Mouse (Mus musculus) left cerebral cortex, postnatal 36 days (tissue): ENCODE data around the gene Sf3a3. TPM values are rescaled to one million over a fixed set of nuclear protein-coding genes. Genes with fewer than 3 reads are reported as not detected.

Experiments
- DNase-seq, 2 experiments: peaks; one replicate each; pipeline ENCODE4 v3.0.0; 2021 to 2022; ENCODE audit warnings: low spot score in 2 of 2, mixed read lengths in 1 of 2
- intact Hi-C: fragments of 180-260 bp; cut with DNase I; formaldehyde crosslinking; loops from one replicate; pipeline ENCODE4 v1.15.1; 2025
- total RNA-seq, 2 experiments: library from RNA; stranded (reverse); gene quantifications; 2 replicates each; pipeline ENCODE4 v1.2.3; 2021

Sf3a3 gene
- 10 to 100 TPM; 31.8 to 37.3 TPM for total RNA-seq

DNA sequence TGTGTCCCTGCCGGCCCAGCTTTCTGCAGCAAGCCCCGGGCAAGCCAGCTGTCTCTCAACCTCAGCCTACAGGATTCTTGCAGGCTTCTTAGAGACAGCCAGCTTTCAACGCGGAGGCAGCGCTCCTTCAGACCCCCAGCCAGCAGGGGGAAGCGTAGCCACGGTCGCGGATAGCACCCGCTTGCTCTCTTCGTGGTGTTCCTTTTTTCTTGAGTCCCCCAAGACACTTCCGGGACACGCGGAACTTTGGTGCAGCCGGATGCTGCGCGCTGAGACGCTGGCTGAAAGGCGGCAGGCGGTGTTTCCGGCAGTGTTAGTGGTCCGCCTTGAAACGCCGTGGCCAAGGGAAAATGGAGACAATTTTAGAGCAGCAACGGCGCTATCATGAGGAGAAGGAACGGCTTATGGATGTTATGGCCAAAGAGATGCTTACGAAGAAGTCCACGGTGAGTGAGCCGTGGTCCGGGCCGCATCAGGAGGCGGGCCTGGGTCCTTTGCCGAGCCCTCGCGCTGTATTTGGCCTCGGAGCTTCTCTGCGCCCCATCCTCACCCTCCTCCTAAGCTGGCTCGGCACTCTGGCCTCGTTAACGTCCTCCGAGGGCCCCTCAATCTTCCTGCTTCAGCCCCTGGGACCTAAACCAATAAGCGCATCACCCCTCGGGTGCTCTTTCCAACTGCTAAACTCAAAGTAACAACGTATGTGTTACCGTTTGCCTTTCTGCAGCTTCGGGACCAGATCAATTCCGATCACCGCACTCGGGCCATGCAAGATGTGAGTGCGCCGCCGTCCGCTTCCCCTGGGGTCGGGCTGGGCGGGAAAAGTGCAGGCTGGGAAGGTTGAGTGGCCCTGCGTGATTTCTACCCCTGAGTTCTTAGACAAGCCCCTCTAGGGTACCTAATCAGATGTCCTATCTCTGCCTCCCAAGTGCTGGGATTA lies at the start of gene Sf3a3:
Sf3a3 (plus strand) TSS at position 232 of the 937 bp plus-strand sequence.
- DNase-seq, result peak; percentile 93 to 95
- intact Hi-C loops, result no loop called here

DNA sequence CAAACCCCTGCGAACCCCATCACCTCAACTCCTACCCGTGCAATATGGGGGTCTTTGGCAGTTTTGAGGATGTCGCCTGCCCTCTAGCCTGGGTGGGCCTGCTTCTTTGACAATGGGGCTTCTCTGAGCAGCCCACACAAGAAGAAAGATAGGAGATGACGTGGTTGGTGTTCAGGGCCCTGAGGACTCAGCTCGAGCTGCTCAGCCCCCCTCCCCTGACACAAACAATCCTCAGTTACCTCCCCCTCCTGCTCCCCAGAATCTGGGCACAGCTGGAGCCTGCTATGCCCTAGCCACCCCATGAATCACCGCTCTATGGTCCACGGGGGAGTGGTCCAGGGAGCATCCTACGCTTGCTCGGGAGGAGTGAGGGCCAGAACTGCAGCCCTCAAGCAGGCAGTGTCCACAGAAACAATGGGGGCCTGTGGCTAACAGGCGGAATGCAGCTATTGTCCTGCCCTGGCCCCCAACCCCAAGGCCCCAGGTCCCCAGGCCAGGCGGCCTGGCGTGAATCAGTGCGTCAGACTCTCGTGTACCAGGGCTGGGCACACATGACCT lies 47.0 kb upstream of the Sf3a3 start:
- intact Hi-C loops, result no loop called here
- DNase-seq, result no peak

DNA sequence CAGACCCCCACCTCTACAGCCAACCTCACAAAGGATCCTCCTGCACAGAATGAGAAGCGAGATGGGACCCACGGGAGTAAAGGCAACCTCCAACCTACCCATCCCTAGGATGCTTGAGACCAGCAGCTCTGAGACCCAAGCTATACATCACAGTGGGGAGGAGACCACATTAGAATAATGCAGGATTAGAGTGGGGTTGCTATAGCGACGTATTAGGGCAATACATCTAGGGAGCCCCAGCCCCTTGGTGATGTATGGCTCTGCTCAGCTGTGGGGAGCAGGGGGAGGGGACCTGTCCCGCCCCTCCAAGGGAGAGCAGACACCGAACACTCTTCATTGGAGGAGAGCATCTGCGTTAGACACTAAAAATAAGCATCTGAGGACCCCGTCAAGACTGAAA lies 46.5 kb upstream of the Sf3a3 start:
- intact Hi-C loops, result no loop called here
- DNase-seq, result no peak

DNA sequence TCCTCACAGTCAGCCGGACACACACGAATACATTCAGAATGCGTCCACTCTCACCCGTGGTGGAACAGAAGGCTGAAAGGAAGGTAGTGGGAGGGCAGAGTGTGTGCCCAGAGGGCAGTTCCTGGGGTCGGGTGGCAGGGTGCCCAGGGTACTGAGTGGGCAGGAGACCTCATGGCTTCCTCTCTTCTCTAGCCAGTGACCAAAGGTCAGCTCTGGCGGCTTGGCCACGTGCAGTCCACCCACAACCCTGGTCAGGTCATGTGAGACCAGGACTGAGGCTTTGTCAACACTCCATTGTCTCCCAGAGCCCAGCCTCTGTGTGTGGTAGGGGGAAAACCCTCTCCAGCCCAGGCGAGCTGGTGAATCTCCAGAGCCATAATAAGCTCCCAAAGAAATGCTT lies 44.3 kb upstream of the Sf3a3 start:
- intact Hi-C loops, result loop anchor here (5.0 kb wide), 2 partner anchors 528 to 713 kb away; no protein-coding TSS in a partner anchor
- DNase-seq, result no peak

DNA sequence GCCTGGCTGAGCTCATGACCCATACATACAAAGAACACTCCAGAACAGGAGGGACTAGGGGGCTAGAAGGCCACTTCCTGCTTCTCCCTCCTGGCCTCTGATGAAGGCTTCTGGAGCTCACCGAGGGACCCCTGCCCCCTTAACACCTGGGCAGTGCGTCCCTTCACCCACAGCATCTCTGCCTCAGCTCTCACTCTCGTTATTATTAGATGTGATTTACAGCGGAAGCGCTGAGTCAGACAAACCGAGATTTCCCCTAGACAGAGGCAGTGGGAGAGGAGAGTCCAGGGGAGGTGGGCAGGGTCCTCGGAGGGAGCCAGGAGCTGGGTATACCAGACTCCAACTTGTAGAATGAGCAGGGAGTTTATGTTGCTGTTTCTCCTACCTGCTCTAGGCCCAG lies 43.0 kb upstream of the Sf3a3 start:
- intact Hi-C loops, result loop anchor here (5.0 kb wide), 2 partner anchors 529 to 714 kb away; no protein-coding TSS in a partner anchor
- no peak for DNase-seq

DNA sequence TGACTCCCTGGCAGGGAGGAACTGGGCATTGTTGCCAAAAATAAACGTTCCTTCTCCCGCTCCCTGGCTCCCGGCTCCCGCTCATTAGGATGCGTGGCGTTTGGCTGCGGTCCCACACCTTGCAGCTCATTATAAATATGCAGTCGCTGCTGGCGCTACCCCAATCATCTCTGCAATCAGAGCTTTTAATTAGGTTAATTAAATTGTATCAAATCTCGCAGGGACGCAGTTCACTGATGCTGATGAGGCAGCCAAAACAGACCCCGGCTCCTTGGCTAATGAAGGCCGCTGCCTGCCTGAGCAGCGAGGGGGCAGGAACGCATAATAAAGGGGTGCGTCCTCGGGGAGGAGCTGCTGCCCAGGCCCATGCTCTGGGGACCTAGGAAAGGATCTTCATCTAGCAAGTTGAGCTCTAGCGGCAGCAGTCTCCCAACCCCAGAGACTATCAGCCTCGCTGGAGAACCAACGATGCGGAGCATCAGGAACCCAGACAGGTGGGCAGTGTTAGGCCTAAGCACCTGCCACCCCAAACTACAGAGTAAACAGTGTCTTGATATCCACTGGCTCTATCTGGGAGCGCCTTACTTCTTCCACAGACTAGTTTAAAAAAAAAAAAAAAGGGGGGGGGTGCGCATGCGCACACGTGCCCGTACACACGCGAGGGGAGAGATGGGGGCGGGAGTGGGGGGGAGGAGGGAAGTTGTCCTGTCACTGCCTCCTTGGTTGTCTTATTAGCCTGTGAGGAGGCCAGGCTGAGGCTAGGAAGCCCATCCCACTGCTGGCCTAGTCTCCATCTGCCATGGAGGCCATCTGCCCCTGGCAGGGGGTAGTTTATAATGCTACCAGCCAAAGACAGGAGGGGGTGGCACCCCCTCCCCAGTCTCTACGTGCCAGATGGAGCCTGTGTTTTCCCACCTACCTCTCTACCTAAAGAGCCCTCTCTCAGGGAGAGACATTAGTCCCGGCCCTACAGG lies 41.9 kb upstream of the Sf3a3 start:
- no peak for DNase-seq
- intact Hi-C loops, result loop anchor here (5.0 kb wide), 2 partner anchors 530 to 715 kb away; no protein-coding TSS in a partner anchor

DNA sequence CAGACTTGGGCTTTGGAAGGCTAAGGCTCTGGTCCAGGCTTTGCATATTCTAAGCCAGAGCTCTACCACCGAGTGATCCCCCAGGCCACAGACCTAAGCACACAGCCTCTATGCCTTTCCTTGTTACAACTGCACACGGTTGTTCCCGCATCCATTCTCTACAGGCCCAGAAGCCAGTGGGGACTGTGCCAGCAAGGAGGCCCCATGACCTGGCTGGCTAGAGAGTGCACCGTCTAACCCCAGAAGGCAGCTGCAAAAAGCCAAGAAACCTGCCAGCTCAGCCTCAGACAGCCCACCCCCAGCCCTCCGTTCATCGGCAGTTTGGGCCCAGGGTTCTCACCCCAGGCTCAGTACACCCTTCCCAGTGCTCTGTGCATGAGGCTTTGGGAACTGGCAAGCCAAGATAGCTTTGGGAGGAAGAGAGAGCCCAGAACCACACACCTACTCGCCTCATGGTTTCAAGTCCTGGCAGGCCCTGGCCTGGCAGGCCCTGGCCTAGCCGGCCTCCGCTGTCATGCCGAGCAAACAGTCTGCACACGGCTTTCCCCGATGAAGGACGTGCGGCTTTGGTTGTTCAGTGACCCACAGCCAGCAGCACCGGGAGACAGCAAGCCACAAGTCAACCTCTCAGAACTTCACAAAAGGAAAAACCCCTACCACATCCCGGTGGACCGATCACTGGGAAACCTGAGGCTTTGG lies 40.1 kb upstream of the Sf3a3 start:
- no peak for DNase-seq
- intact Hi-C loops, result loop anchor here (1.0 to 5.0 kb wide), 4 partner anchors 445 to 737 kb away; no protein-coding TSS in a partner anchor

DNA sequence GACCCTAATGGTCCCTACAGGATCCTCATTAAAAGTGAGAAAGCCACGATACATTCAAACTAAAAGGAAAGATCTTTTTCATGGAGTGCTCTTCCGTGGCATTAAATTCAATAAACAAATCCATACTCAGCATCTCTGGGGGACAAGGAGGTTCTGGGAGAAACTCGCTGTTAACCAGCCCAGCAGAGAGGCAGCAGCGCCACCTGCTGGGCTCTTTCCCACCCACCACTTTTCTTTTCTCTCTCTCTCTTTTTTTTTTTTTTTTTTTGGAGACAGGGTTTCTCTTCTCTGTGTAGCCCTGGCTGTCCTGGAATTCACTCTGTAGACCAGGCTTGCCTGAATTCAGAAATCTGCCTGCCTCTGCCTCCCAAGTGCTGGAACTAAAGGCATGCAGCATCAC lies 39.5 kb upstream of the Sf3a3 start:
- DNase-seq, result peak in 1 of 2 experiments; percentile 57
- intact Hi-C loops, result loop anchor here (1.0 to 5.0 kb wide), 2 partner anchors 446 to 738 kb away; no protein-coding TSS in a partner anchor

DNA sequence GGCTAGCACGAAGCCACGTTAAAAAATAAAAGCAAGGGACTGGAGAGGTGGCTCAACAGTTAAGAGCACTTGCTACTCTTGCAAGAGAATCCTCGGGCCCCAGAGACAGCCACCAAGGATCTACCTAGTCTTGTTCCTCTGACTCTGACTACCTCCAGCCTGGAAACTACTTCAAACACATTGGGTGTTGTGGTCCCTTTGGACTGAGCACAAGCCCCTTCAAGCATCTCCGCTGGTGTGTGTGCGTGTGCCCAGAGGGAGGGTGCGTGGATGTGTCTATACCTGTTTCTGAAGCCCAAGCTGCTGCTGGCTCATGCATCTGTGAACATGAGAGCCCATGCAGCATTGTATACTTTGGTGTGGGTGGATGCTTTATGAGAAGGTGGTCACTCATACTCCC lies 38.6 kb upstream of the Sf3a3 start:
- intact Hi-C loops, result loop anchor here (1.0 to 5.0 kb wide), 2 partner anchors 447 to 739 kb away; no protein-coding TSS in a partner anchor
- no peak for DNase-seq

DNA sequence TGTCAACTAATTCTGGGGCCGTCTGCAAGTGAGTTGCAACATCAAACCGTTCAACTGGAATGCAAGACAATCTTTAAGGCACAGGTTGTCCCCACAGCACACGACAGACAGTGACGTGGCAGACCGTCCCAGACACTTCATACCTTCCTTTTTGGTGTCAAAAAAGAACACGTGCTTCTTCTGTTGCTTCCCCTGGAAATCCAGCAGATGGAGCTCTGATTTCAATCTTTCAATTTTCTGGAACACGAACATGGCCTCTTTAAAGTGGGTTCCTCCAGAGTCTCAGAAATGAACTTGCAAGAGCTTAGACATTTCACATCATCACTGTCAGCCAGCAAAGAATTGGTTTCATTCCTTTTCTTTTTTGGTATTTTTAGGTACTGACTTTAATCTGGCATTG lies 32.3 kb upstream of the Sf3a3 start:
- intact Hi-C loops, result no loop called here
- DNase-seq, result no peak

DNA sequence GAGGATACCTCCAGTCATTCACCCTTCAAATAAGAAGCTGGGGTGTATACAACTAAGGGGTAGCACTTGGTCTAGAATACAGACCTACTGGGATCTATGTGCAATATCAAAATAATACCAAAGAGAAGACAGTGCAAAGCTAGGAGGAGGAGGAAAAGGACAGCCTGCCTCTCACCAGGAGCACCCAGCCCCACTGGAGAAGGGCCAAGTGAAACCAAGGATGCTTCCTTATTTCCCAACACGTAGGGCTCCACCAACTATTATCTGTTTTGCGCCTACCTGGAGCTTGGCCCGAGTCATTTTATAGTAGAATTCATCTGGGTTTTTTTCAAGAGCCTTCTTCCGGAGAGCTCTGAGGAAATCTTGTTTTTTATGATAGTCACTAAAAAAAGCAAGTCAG lies 31.1 kb upstream of the Sf3a3 start:
- intact Hi-C loops, result no loop called here
- DNase-seq, result no peak

DNA sequence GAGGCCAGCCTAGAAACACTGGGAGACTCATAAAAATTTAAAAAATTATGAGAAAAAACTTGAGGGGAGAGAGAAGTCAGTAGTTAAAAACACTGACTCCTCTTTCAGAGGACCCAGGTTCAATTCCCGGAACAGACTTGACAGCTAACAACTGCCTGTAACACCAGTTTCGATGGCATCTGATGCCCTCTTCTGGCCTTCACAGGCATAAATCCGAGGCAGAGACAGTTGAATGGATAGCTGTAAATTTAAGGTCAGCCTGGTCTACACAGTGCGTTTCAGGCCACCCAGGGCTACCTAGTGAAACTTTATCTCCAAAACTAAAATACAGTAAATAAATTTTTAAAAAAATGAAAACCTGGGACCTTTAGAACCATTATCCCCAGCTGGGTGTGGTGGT lies 29.6 kb upstream of the Sf3a3 start:
- DNase-seq, result no peak
- intact Hi-C loops, result no loop called here

DNA sequence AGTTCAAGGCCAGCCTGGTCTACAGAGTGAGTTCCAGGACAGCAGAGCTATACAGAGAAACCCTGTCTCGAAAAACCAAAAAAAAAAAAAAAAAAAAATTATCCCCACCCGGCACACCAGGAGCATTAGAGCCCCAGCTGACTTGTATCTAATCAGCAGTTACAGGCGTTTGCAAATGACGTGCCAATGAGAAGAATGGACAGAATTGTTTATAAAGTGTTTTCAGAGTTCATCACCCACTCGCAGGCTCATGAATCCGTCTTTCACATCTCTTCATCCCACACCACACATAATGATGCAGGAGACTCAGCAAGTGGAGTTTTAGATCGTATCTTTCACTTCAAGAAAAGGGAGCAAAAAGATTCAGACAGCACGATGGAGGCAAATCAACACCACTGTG lies 29.1 kb upstream of the Sf3a3 start:
- intact Hi-C loops, result no loop called here

DNA sequence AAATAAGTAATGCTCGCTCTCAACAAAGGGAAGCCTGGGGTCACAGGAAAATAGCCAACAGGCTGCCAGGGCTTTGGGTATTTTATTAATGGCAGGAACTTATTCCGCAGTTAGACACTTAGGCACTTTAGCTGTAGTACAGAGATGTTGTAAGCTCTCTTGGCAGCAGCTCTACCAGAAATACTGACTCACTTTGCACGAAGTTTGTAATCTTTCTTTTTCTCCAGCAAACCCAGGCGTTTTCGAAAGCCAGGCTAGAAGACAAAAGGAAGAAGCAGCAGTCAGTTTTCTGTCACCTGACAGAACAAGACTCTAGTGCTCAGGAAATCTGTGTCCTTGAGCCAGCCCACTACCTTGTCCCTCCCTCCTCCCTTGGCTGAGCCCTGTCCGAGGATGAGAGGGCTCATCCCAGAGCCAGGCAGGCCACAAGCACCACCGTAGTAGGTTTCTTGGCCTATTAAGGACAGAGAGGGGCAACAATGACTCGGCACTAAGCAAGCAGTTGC lies 28.6 kb upstream of the Sf3a3 start:
- DNase-seq, result no peak
- intact Hi-C loops, result no loop called here

More for the DNA sequence above, 29.1 kb upstream of the Sf3a3 start:
- DNase-seq, result no peak

DNA sequence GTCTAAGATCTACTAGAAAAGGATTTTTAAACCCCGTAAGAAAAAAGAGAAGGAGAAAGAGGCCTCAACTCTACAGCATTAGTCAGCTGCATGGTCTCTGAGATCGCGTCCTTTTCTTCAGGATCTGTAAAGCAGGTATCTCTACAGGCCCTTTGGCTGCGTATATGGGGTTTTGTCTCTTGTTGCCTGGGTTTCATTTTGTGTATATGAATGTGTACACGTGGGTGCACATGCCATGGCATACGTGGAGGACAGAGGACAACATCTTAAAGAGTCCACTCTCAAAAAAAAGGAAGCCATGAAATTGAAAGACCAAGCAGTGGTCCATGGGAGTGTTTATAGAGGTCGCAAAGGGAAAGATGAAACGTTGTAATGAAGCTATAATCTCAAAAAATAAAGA lies 23.1 kb upstream of the Sf3a3 start:
- DNase-seq, result no peak
- intact Hi-C loops, result no loop called here

DNA sequence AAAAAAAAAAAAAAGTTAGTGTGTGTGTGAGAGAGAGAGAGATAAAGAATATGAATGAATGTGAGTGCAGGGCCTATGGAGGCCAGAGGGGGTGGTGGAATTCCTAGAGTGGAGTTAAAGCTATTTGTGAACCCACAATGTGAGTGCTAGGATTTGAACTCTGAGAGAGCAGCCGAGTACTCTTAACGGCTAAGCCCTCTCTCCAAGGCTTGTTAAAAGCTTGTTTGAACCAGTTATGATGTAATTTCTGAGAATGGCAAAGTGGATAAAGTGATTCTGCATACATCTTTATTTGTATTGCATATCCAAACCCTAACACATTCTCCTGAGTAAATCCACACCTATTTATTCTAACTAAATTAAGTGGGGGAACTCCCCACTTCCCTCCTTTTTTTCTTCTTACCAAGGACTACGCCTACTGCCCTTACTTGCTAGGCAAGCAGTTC lies 22.1 kb upstream of the Sf3a3 start:
- no peak for DNase-seq
- intact Hi-C loops, result no loop called here

DNA sequence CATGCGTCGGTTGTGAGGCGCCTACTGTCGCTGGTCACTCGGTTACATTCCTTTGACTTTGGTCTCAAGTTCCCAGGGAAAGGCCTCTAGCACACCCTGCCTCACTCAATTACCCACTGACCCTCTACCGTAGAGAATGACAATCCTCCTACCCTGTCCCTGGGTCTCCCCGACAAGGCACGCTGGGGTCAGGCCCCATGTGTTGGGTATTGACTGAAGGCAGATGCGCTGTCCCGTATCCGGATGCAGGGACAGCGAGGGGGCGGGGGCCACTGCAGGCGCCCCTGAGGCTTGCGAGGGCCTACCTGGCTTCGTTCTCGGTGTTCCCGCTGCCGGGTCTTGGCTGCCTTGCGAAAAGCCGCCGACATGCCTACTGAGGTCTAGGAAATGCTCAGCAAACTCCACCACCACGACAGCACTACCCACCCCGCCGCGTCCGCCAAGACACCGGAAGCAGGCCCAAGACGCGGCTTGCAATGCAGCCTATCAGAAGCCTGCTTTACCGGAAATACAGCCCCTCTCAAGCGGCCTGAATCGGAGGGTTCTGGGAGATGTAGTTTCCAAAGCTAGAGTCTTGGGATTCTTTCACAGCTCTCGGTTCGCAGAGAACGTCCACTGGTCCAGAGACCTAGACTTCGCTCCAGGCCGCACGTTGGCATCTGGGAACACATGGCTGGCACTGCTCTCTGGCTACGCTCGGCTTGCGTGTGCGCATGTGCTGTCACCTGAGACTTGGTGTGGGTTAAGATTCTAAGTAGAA lies 21.3 kb upstream of the Sf3a3 start, which contains the start of gene Utp11:
Utp11 (minus strand) TSS at position 466 of the 760 bp plus-strand sequence.
- DNase-seq, result peak; percentile 83 to 84
- intact Hi-C loops, result no loop called here

DNA sequence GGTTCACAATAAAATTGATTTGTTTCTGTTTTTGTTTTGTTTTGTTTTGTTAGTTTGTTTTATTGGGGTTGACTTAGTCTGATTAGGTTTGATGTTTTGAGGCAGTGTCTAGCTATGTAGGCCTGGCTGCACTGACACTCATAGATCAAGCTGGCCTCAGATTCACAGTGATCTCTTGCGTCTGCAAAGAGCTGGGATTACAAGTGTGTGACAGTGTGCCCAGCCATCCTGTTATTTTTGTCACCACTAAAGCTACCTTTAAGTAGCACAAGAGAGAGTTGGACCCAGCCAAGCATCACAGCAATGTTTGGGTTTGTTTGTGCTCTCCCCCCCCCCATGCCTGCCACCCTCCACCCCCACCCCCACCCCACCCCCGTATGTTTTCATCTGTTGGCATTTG lies 20.0 kb upstream of the Sf3a3 start:
- intact Hi-C loops, result no loop called here
- DNase-seq, result no peak
